Mouse (Mus musculus) neural tube, embryonic 14.5 days (tissue): ENCODE measurements around the gene Ifit2. TPM values are rescaled to one million over a fixed set of nuclear protein-coding genes. Genes with fewer than 3 reads are reported as not detected.

Experiments
- polyA plus RNA-seq: library from polyadenylated mRNA; unstranded; fragments of >200 nt; fragmentation: Nextera tagmentation; extraction: Ambion mirVana; gene quantifications from 2 replicates; pipeline ENCODE4 v1.2.1, GENCODE M21; 2014

Gene Ifit2
- polyA plus RNA-seq, 1 experiment from 2014 or later, result 6.8 TPM

Other genes starting within 250 kb of the Ifit2 start
- gene Ch25h, start 75.5 kb upstream of the Ifit2 start, polyA plus RNA-seq, result 0.45 and 0.56 TPM in 2 replicates
- gene Lipa, start 23.2 kb upstream of the Ifit2 start, polyA plus RNA-seq, result 17.0 and 28.4 TPM in 2 replicates
- gene Ifit3, start 32.8 kb downstream of the Ifit2 start, polyA plus RNA-seq, result 0.20 and 1.5 TPM in 2 replicates
- 1.5 and 2.1 TPM in 2 replicates for gene Ifit1bl1, start 51.3 kb downstream of the Ifit2 start, polyA plus RNA-seq
- gene Ifit3b, start 57.3 kb downstream of the Ifit2 start, polyA plus RNA-seq, result 0.17 and 0.21 TPM in 2 replicates
- gene Ifit1bl2, start 90.0 kb downstream of the Ifit2 start, polyA plus RNA-seq, result 0.23 and 0.35 TPM in 2 replicates
- 0.21 TPM in 1 of 2 replicates, not detected in the other for gene Ifit1, start 90.2 kb downstream of the Ifit2 start, polyA plus RNA-seq
- gene Slc16a12, start 196.6 kb downstream of the Ifit2 start, polyA plus RNA-seq, result 0.88 and 2.8 TPM in 2 replicates